Mouse (Mus musculus) heart, postnatal 0 days (tissue): Measurements from ENCODE around the gene Vsig10l. TPM values are rescaled to one million over a fixed set of nuclear protein-coding genes. Genes with fewer than 3 reads are reported as not detected.

Source experiments
- ATAC-seq: fragments of 200-750 bp; cut with Nextera tagmentation; 2 replicates; pipeline ENCODE4 v1.8.0; 2017; ENCODE audit warnings: low read depth, moderate number of reproducible peaks, moderate library complexity; ENCODE audit not compliant: insufficient read depth
- DNase-seq: peaks from one replicate; pipeline ENCODE4 v3.0.0-alpha.2; 2016; ENCODE audit warnings: low spot score
- H3K27ac ChIP-seq: fragments of 300-500 bp; sonication (generic); 2 replicates; pipeline ENCODE4 v1.5.1; 2014; ENCODE audit warnings: low read depth, mild to moderate bottlenecking
- H3K27me3 ChIP-seq: fragments of 300-500 bp; sonication (generic); 2 replicates; pipeline ENCODE4 v1.6.1; 2014; ENCODE audit warnings: low read length, mixed read lengths; ENCODE audit not compliant: control insufficient read depth, insufficient read depth
- H3K36me3 ChIP-seq: fragments of 300-500 bp; sonication (generic); replicated peaks from 2 replicates; pipeline ENCODE4 v1.6.1; 2014; ENCODE audit warnings: low read length, mixed read lengths; ENCODE audit not compliant: control insufficient read depth, insufficient read depth
- H3K4me1 ChIP-seq: fragments of 300-500 bp; sonication (generic); 2 replicates; pipeline ENCODE4 v1.6.1; 2014; ENCODE audit warnings: antibody characterized with exemption; ENCODE audit not compliant: control insufficient read depth, insufficient read depth
- H3K4me2 ChIP-seq: fragments of 300-500 bp; sonication (generic); 2 replicates; pipeline ENCODE4 v1.6.1; 2014; ENCODE audit warnings: low read depth, mild to moderate bottlenecking, low read length, moderate library complexity
- H3K4me3 ChIP-seq: fragments of 300-500 bp; sonication (generic); 2 replicates; pipeline ENCODE4 v1.5.1; 2014; ENCODE audit warnings: low read depth, low read length
- H3K9ac ChIP-seq: fragments of 300-500 bp; sonication (generic); replicated peaks from 2 replicates; pipeline ENCODE4 v1.6.1; 2014; ENCODE audit warnings: low read depth, low read length, mixed read lengths
- H3K9me3 ChIP-seq: fragments of 300-500 bp; sonication (generic); replicated peaks from 2 replicates; pipeline ENCODE4 v1.6.1; 2016; ENCODE audit warnings: low read length; ENCODE audit not compliant: control insufficient read depth
- CTCF ChIP-seq: IDR thresholded peaks from 2 replicates; pipeline ENCODE4 v1.5.1; 2016; ENCODE audit warnings: antibody characterized with exemption, control low read depth, low read depth
- EP300 ChIP-seq: IDR thresholded peaks from 2 replicates; pipeline ENCODE4 v1.6.1; 2016; ENCODE audit warnings: antibody characterized with exemption, low read depth
- WGBS: fragments of 180-500 bp; shearing (Covaris S2); extraction: QIAGEN DNeasy Blood & Tissue Kit; methylation state at CpG from one replicate; pipeline ENCODE4 v1.1.7; 2014; 5-methylcytosine and 5-hydroxymethylcytosine counted together
- microRNA-seq: library from miRNA; unstranded; fragments of <30 nt; microRNA quantifications from one replicate; pipeline ENCODE4, GENCODE M21; 2016
- polyA plus RNA-seq: library from polyadenylated mRNA; unstranded; fragments of >200 nt; fragmentation: Nextera tagmentation; extraction: Ambion mirVana; gene quantifications from 2 replicates; pipeline ENCODE4 v1.2.1, GENCODE M21; 2015
- total RNA-seq: library from RNA; depleted of rRNA; stranded (reverse); fragments of >200 nt; gene quantifications from 2 replicates; pipeline ENCODE4 v1.2.3, GENCODE M21; 2014; ENCODE audit warnings: low replicate concordance; rRNA removed

Gene Vsig10l
- total and polyA plus RNA-seq, 2 experiments from 2014 or later = 3.1 to 17.7 TPM

DNA sequence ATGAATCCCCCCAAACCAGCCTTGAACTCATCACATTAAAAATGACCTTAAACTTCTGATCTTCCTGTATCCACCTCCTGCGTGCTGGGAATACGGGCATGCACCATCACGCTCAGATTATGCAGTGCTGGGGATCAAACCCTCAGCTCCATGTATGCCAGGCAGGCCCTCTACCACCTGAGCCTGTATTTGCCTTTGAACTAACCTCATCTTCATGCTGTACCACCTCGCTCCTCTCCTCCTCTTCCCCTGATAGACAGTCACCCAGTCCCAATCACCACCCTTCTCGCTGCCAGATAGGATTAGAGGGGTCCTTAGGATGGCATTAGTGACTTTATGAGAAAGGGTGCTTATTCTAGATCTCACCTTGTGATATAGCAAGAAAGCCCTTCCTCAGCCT is 52.1 kb downstream of the Vsig10l start:
- no peak for ATAC-seq
- Histone ChIP-seq H3K9ac (no peak overlapping the region), H3K4me2 (no peak overlapping the region), H3K27me3 (no peaks in the 10 kb centered on the region), H3K4me3 (no peak overlapping the region), H3K27ac (no peak overlapping the region), H3K4me1 (no peaks in the 10 kb centered on the region), H3K9me3 (no peaks in the 10 kb centered on the region), H3K36me3 (no peaks in the 10 kb centered on the region)
- no peak for TF ChIP-seq EP300
- TF ChIP-seq CTCF = no peak
- no peak for DNase-seq
- 69% methylated on average over 5 of the region's 5 CpGs for WGBS

GRCm38 (mm10) chr7:43518341-43518740 is 55.4 kb downstream of the Vsig10l start:
- Histone ChIP-seq H3K9ac (no peak overlapping the region), H3K4me1 (no peaks in the 10 kb centered on the region), H3K27me3 (no peaks in the 10 kb centered on the region), H3K27ac (no peak overlapping the region), H3K9me3 (no peaks in the 10 kb centered on the region), H3K4me2 (no peak overlapping the region), H3K4me3 (no peak overlapping the region), H3K36me3 (no peaks in the 10 kb centered on the region)
- TF ChIP-seq EP300 (no peak), CTCF (no peak)
- ATAC-seq (no peak), DNase-seq (no peak)
- 78% methylated on average over 15 of the region's 15 CpGs for WGBS

Small RNAs within 50 kb of the gene (microRNA-seq; reads per million reads assigned to microRNA genes)
- 1.8 reads per million, percentile 2 among the genes with 10 or more reads in this experiment for gene Mir7051

Other genes starting within 250 kb of the Vsig10l start
- gene Zfp715, start 149.9 kb upstream of the Vsig10l start, total RNA-seq = 13.1 and 16.9 TPM in 2 replicates
- gene Zfp715, start 149.9 kb upstream of the Vsig10l start, polyA plus RNA-seq = 8.2 and 8.3 TPM in 2 replicates
- 0.12 TPM in 1 of 2 replicates, not detected in the other for gene Siglecf, start 111.8 kb upstream of the Vsig10l start, total RNA-seq
- gene Siglecf, start 111.8 kb upstream of the Vsig10l start, polyA plus RNA-seq = 0.07 and 0.12 TPM in 2 replicates
- gene Siglecg, start 54.9 kb upstream of the Vsig10l start, total RNA-seq = not detected in 2 replicates
- gene Siglecg, start 54.9 kb upstream of the Vsig10l start, polyA plus RNA-seq = 0.04 and 0.14 TPM in 2 replicates
- not detected in 2 replicates for gene Lim2, start 35.5 kb upstream of the Vsig10l start, total RNA-seq
- not detected in 2 replicates for gene Lim2, start 35.5 kb upstream of the Vsig10l start, polyA plus RNA-seq
- not detected in 2 replicates for gene Nkg7, start 26.1 kb upstream of the Vsig10l start, total RNA-seq
- gene Nkg7, start 26.1 kb upstream of the Vsig10l start, polyA plus RNA-seq = 0.18 and 0.33 TPM in 2 replicates
- not detected in 2 replicates for gene Cldnd2, start 22.4 kb upstream of the Vsig10l start, total RNA-seq
- not detected in 2 replicates for gene Cldnd2, start 22.4 kb upstream of the Vsig10l start, polyA plus RNA-seq
- gene Etfb, start 19.1 kb upstream of the Vsig10l start, total RNA-seq = 396 and 434 TPM in 2 replicates
- 1,315 and 1,437 TPM in 2 replicates for gene Etfb, start 19.1 kb upstream of the Vsig10l start, polyA plus RNA-seq
- not detected in 2 replicates for gene Gm45233, start 19.0 kb upstream of the Vsig10l start, total RNA-seq
- gene Gm45233, start 19.0 kb upstream of the Vsig10l start, polyA plus RNA-seq = 0.52 and 0.60 TPM in 2 replicates
- gene Iglon5, start 26.9 kb downstream of the Vsig10l start, total RNA-seq = 0.08 TPM in 1 of 2 replicates, not detected in the other
- not detected in 2 replicates for gene Iglon5, start 26.9 kb downstream of the Vsig10l start, polyA plus RNA-seq
- not detected in 2 replicates for gene 4931406B18Rik, start 42.8 kb downstream of the Vsig10l start, total RNA-seq
- gene 4931406B18Rik, start 42.8 kb downstream of the Vsig10l start, polyA plus RNA-seq = not detected in 2 replicates
- gene Cd33, start 81.3 kb downstream of the Vsig10l start, total RNA-seq = 0.15 and 2.3 TPM in 2 replicates
- 0.37 and 1.4 TPM in 2 replicates for gene Cd33, start 81.3 kb downstream of the Vsig10l start, polyA plus RNA-seq
- gene Zfp658, start 99.1 kb downstream of the Vsig10l start, total RNA-seq = 0.19 and 0.80 TPM in 2 replicates
- 0.57 and 0.80 TPM in 2 replicates for gene Zfp658, start 99.1 kb downstream of the Vsig10l start, polyA plus RNA-seq
- gene Zfp719, start 116.5 kb downstream of the Vsig10l start, total RNA-seq = 3.6 and 7.9 TPM in 2 replicates
- 3.6 and 4.0 TPM in 2 replicates for gene Zfp719, start 116.5 kb downstream of the Vsig10l start, polyA plus RNA-seq
- not detected in 2 replicates for gene Zfp819, start 144.0 kb downstream of the Vsig10l start, total RNA-seq
- gene Zfp819, start 144.0 kb downstream of the Vsig10l start, polyA plus RNA-seq = not detected in 2 replicates
- not detected in 2 replicates for gene Ceacam18, start 171.6 kb downstream of the Vsig10l start, total RNA-seq
- gene Ceacam18, start 171.6 kb downstream of the Vsig10l start, polyA plus RNA-seq = not detected in 2 replicates
- gene Siglece, start 197.0 kb downstream of the Vsig10l start, total RNA-seq = not detected in 2 replicates
- gene Siglece, start 197.0 kb downstream of the Vsig10l start, polyA plus RNA-seq = 0.41 and 0.56 TPM in 2 replicates
- 6.3 and 7.9 TPM in 2 replicates for gene Ctu1, start 208.9 kb downstream of the Vsig10l start, total RNA-seq
- gene Ctu1, start 208.9 kb downstream of the Vsig10l start, polyA plus RNA-seq = 3.6 and 3.9 TPM in 2 replicates
- not detected in 2 replicates for gene Klk14, start 227.3 kb downstream of the Vsig10l start, total RNA-seq
- not detected in 2 replicates for gene Klk14, start 227.3 kb downstream of the Vsig10l start, polyA plus RNA-seq
- not detected in 2 replicates for gene Klk13, start 249.4 kb downstream of the Vsig10l start, total RNA-seq
- gene Klk13, start 249.4 kb downstream of the Vsig10l start, polyA plus RNA-seq = not detected in 2 replicates